Mouse (Mus musculus): ENCODE results near the gene Kdm4a. TPM values are rescaled to one million over a fixed set of nuclear protein-coding genes. Genes with fewer than 3 reads are reported as not detected.
A peak's percentile ranks its signal among the peaks of the same experiment; 100 is the strongest.

Gene Kdm4a
- polyA plus RNA-seq, 1 experiment: 31.9 TPM

DNA sequence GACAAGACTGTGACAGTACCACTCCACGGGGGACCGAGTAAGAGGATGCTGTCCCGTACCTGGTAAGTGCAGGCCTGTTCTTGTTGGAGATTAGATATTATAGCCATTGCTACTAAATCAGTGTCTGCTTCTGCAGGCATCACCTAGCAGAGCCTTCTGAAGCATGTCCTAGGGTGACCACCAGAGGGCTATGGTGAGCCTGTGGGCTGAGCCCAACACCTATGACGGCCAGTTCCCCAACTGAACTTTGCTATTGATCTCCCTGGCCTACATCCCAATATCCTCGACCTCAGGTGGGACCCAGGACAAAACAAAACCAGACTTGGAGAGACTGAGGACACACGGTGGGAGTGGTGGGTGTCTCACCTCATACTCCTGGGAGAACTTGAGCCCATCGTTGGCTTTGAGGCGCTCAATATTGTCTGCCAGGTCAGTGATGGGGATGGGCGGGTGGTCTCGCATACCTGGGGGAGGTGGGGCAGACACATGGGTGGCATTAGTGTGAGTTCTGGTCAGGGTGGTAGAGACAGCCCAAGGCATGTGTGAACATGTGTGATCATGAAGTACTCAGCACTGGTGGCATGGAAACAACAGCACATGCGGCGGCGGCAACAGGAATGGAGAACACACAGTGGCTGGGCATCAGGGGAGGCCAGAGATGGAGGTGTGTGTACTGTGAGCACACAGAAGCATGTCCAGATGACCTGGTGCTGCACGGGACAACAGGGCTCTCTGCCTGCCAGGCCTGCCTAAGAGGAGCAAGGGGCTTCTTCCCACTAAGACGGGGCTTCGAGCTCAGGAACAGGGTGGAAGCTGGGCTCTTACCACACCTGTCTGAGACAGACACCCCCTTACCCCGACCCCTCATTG is 37.1 kb upstream of the Kdm4a start:
- H3K27ac ChIP-seq (ENCODE audit: insufficient read depth, low read depth, low read length): no peak overlapping the region
- 76% methylated on average over 17 of the region's 17 CpGs for WGBS
- DNase-seq: peak; percentile 79
- TF ChIP-seq POLR2A (IDR thresholded peaks at IDR 0.05; ENCODE audit: low read depth, low read length) (no peak), CTCF (conservative IDR thresholded peaks at IDR 0.05; ENCODE audit: insufficient read depth, insufficient read length, low read depth, low read length) (peak; percentile 96)
- H3K36me3 ChIP-seq (ENCODE audit: control insufficient read depth, insufficient read depth, low read length): peaks cover 2% of the 10 kb centered on the region; the same call in 1 of the 2 replicates
- no peaks in the 10 kb centered on the region for H3K27me3 ChIP-seq (replicated peaks; ENCODE audit: control insufficient read depth, insufficient read depth, low read length)
- peaks cover 16% of the 10 kb centered on the region for H3K4me1 ChIP-seq (ENCODE audit: control insufficient read depth, insufficient read depth, low read length)
- no peak overlapping the region for H3K4me3 ChIP-seq (ENCODE audit: insufficient read depth, low read depth, low read length)

GRCm38 (mm10) chr4:118214891-118215290 is 35.0 kb upstream of the Kdm4a start:
- peak overlapping the region; percentile 36; the same call in 1 of the 2 replicates for H3K27ac ChIP-seq (ENCODE audit: insufficient read depth, low read depth, low read length)
- H3K27me3 ChIP-seq (replicated peaks; ENCODE audit: control insufficient read depth, insufficient read depth, low read length): no peaks in the 10 kb centered on the region
- DNase-seq: peak; percentile 80
- no peak overlapping the region for H3K4me3 ChIP-seq (ENCODE audit: insufficient read depth, low read depth, low read length)
- H3K36me3 ChIP-seq (ENCODE audit: control insufficient read depth, insufficient read depth, low read length): no peaks in the 10 kb centered on the region
- 51% methylated on average over 1 of the region's 1 CpGs for WGBS
- peaks cover 13% of the 10 kb centered on the region for H3K4me1 ChIP-seq (ENCODE audit: control insufficient read depth, insufficient read depth, low read length)
- TF ChIP-seq POLR2A (IDR thresholded peaks at IDR 0.05; ENCODE audit: low read depth, low read length): no peak
- no peak for TF ChIP-seq CTCF (conservative IDR thresholded peaks at IDR 0.05; ENCODE audit: insufficient read depth, insufficient read length, low read depth, low read length)

GRCm38 (mm10) chr4:118206918-118207640 is 27.2 kb upstream of the Kdm4a start:
- 77% methylated on average over 10 of the region's 10 CpGs for WGBS
- DNase-seq: no peak
- TF ChIP-seq POLR2A (IDR thresholded peaks at IDR 0.05; ENCODE audit: low read depth, low read length) (no peak), CTCF (conservative IDR thresholded peaks at IDR 0.05; ENCODE audit: insufficient read depth, insufficient read length, low read depth, low read length) (no peak)

DNA sequence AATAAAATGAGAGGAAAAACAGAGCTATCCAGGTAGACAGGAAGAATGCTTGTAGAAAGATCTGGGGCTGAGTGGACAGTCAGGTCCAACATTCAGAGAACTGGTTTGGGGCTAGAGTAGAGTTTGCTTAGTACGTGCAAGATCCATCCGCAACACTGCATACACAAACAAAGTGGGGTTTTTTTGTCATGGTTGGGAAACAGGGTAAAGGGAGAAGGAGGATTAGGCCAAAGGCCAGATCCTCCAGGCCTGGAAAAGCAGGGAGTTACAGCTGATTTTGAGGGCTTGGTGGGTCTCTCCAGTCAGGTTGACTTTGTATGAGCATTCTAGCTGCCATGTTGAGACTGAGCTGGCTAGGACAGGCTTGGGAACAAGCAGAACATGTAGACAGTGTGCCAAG is 26.1 kb upstream of the Kdm4a start:
- no peaks in the 10 kb centered on the region for H3K27me3 ChIP-seq (replicated peaks; ENCODE audit: control insufficient read depth, insufficient read depth, low read length)
- TF ChIP-seq CTCF (conservative IDR thresholded peaks at IDR 0.05; ENCODE audit: insufficient read depth, insufficient read length, low read depth, low read length) (no peak), POLR2A (IDR thresholded peaks at IDR 0.05; ENCODE audit: low read depth, low read length) (no peak)
- no peaks in the 10 kb centered on the region for H3K36me3 ChIP-seq (ENCODE audit: control insufficient read depth, insufficient read depth, low read length)
- H3K4me3 ChIP-seq (ENCODE audit: insufficient read depth, low read depth, low read length): no peak overlapping the region
- no peak for DNase-seq
- H3K27ac ChIP-seq (ENCODE audit: insufficient read depth, low read depth, low read length): no peak overlapping the region
- WGBS: 67% methylated on average over 2 of the region's 2 CpGs
- no peaks in the 10 kb centered on the region for H3K4me1 ChIP-seq (ENCODE audit: control insufficient read depth, insufficient read depth, low read length)

More at GRCm38 (mm10) chr4:118206918-118207640, 27.2 kb upstream of the Kdm4a start:
- Histone ChIP-seq H3K36me3 (ENCODE audit: control insufficient read depth, insufficient read depth, low read length) (no peaks in the 10 kb centered on the region), H3K27ac (ENCODE audit: insufficient read depth, low read depth, low read length) (no peak overlapping the region), H3K27me3 (replicated peaks; ENCODE audit: control insufficient read depth, insufficient read depth, low read length) (no peaks in the 10 kb centered on the region), H3K4me3 (ENCODE audit: insufficient read depth, low read depth, low read length) (no peak overlapping the region), H3K4me1 (ENCODE audit: control insufficient read depth, insufficient read depth, low read length) (no peaks in the 10 kb centered on the region)

DNA sequence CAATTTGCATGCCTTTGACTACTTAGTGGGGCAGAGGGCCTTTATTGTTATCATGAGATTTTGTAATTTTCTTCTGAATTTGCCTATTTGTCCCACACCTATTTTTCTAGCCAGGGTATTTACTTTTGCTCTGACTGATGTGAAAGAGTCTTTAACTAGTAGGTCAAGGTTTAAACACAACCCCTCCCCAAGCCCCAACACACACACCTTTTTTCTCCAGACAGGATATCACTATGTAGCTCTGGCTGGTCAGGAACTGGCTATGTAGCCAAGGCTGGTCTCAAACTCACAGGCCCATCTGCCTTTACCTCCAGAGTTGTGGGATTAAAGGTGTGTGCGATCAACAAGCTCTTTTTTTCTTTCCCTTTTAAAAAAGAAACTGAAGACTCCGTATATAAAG is 19.2 kb upstream of the Kdm4a start:
- 84% methylated on average over 2 of the region's 2 CpGs for WGBS
- Histone ChIP-seq H3K4me1 (ENCODE audit: control insufficient read depth, insufficient read depth, low read length) (no peaks in the 10 kb centered on the region; the same call in 1 of the 2 replicates), H3K27me3 (replicated peaks; ENCODE audit: control insufficient read depth, insufficient read depth, low read length) (no peaks in the 10 kb centered on the region), H3K36me3 (ENCODE audit: control insufficient read depth, insufficient read depth, low read length) (no peaks in the 10 kb centered on the region), H3K27ac (ENCODE audit: insufficient read depth, low read depth, low read length) (no peak overlapping the region), H3K4me3 (ENCODE audit: insufficient read depth, low read depth, low read length) (no peak overlapping the region)
- TF ChIP-seq CTCF (conservative IDR thresholded peaks at IDR 0.05; ENCODE audit: insufficient read depth, insufficient read length, low read depth, low read length): no peak
- TF ChIP-seq POLR2A (IDR thresholded peaks at IDR 0.05; ENCODE audit: low read depth, low read length): no peak
- no peak for DNase-seq

DNA sequence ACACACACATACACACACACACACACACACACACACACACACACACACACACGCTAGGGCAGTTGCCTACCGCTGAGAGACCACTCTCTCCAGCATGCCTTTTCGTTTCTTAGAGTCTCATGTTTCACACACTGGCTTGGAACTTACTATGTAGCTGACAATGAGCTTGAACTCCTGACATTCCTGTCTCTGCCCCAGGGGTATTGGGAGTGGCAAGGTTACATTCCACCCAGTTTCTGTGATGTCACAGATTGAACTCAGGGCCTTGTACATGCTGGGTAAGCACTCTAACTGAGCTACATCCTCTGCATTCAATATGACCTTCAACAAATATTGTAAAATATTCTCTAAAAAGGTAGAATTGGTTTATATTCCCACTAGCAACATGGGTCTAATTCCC is 18.8 kb upstream of the Kdm4a start:
- Histone ChIP-seq H3K4me1 (ENCODE audit: control insufficient read depth, insufficient read depth, low read length) (peaks cover 3% of the 10 kb centered on the region), H3K27me3 (replicated peaks; ENCODE audit: control insufficient read depth, insufficient read depth, low read length) (no peaks in the 10 kb centered on the region), H3K36me3 (ENCODE audit: control insufficient read depth, insufficient read depth, low read length) (no peaks in the 10 kb centered on the region), H3K27ac (ENCODE audit: insufficient read depth, low read depth, low read length) (no peak overlapping the region), H3K4me3 (ENCODE audit: insufficient read depth, low read depth, low read length) (no peak overlapping the region)
- 72% methylated on average over 3 of the region's 3 CpGs for whole genome bisulfite sequencing
- TF ChIP-seq CTCF (conservative IDR thresholded peaks at IDR 0.05; ENCODE audit: insufficient read depth, insufficient read length, low read depth, low read length): no peak
- no peak for TF ChIP-seq POLR2A (IDR thresholded peaks at IDR 0.05; ENCODE audit: low read depth, low read length)
- no peak for DNase-seq

DNA sequence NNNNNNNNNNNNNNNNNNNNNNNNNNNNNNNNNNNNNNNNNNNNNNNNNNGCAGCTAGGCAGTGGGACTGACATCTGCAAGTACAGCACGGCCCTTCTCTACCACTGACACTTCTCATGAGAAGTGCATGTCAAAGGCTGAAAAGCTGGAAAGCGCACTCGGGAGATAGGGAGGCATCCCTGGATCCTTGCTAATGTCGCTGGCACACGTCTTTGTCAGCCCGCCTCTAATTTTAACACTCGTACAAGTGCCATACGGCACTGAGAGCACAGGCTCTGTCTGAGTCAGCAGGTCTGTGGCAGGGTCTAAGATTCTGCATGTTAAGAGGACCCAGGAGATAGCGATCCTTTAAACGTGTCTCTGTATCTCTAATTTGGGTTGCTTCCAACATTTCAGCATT is 16.3 kb upstream of the Kdm4a start:
- Histone ChIP-seq H3K27me3 (replicated peaks; ENCODE audit: control insufficient read depth, insufficient read depth, low read length) (no peaks in the 10 kb centered on the region), H3K4me3 (ENCODE audit: insufficient read depth, low read depth, low read length) (no peak overlapping the region), H3K4me1 (ENCODE audit: control insufficient read depth, insufficient read depth, low read length) (peaks cover 5% of the 10 kb centered on the region), H3K36me3 (ENCODE audit: control insufficient read depth, insufficient read depth, low read length) (no peaks in the 10 kb centered on the region), H3K27ac (ENCODE audit: insufficient read depth, low read depth, low read length) (no peak overlapping the region)
- WGBS: 89% methylated on average over 10 of the region's 10 CpGs
- no peak for DNase-seq
- TF ChIP-seq CTCF (conservative IDR thresholded peaks at IDR 0.05; ENCODE audit: insufficient read depth, insufficient read length, low read depth, low read length): no peak
- TF ChIP-seq POLR2A (IDR thresholded peaks at IDR 0.05; ENCODE audit: low read depth, low read length): no peak
